Mouse (Mus musculus) limb, embryonic 14.5 days (tissue): ENCODE measurements around the gene Snx29. TPM values are rescaled to one million over a fixed set of nuclear protein-coding genes. Genes with fewer than 3 reads are reported as not detected.
A peak's percentile ranks its signal among the peaks of the same experiment; 100 is the strongest.

Experiments used
- ATAC-seq: fragments of 200-750 bp; cut with Nextera tagmentation; 2 replicates; pipeline ENCODE4 v1.8.0; 2017; ENCODE audit warnings: low read depth, moderate number of reproducible peaks, moderate TSS enrichment; ENCODE audit not compliant: low FRiP score
- DNase-seq: peaks from one replicate; pipeline ENCODE4 v3.0.0-alpha.2; 2015; ENCODE audit warnings: low spot score
- H3K27ac ChIP-seq: fragments of 300-500 bp; sonication (generic); replicated peaks from 2 replicates; pipeline ENCODE4 v1.5.1; 2014; ENCODE audit warnings: low read depth, mild to moderate bottlenecking, low read length, moderate library complexity, mixed read lengths
- H3K27me3 ChIP-seq: fragments of 300-500 bp; sonication (generic); 2 replicates; pipeline ENCODE4 v1.6.1; 2014; ENCODE audit warnings: low read length, mixed read lengths; ENCODE audit not compliant: control insufficient read depth, insufficient read depth
- H3K36me3 ChIP-seq: fragments of 300-500 bp; sonication (generic); 2 replicates; pipeline ENCODE4 v1.6.1; 2014; ENCODE audit warnings: mild to moderate bottlenecking, low read length, moderate library complexity, mixed read lengths; ENCODE audit not compliant: control insufficient read depth, insufficient read depth
- H3K4me1 ChIP-seq: fragments of 300-500 bp; sonication (generic); 2 replicates; pipeline ENCODE4 v1.6.1; 2014; ENCODE audit warnings: antibody characterized with exemption, low read length, mixed read lengths; ENCODE audit not compliant: control insufficient read depth, insufficient read depth
- H3K4me2 ChIP-seq: fragments of 300-500 bp; sonication (generic); replicated peaks from 2 replicates; pipeline ENCODE4 v1.6.1; 2014; ENCODE audit warnings: low read depth, mild to moderate bottlenecking, low read length, moderate library complexity; ENCODE audit not compliant: severe bottlenecking
- H3K4me3 ChIP-seq: fragments of 300-500 bp; sonication (generic); replicated peaks from 2 replicates; pipeline ENCODE4 v1.5.1; 2014; ENCODE audit warnings: low read length
- H3K9ac ChIP-seq: fragments of 300-500 bp; sonication (generic); 2 replicates; pipeline ENCODE4 v1.6.1; 2014; ENCODE audit warnings: mild to moderate bottlenecking, low read depth, low read length, moderate library complexity; ENCODE audit not compliant: severe bottlenecking
- H3K9me3 ChIP-seq: fragments of 300-500 bp; sonication (generic); 2 replicates; pipeline ENCODE4 v1.6.1; 2016; ENCODE audit warnings: low read length; ENCODE audit not compliant: control insufficient read depth
- POLR2A ChIP-seq: fragments of 200-500 bp; IDR thresholded peaks from 2 replicates; pipeline ENCODE4 v1.8.0; 2012; ENCODE audit warnings: inconsistent platforms, mild to moderate bottlenecking, moderate library complexity, borderline replicate concordance; ENCODE audit not compliant: insufficient read depth, insufficient read length; ENCODE audit errors: extremely low read depth
- WGBS: fragments of 180-500 bp; shearing (Covaris S2); extraction: QIAGEN DNeasy Blood & Tissue Kit; methylation state at CpG from one replicate; pipeline ENCODE4 v1.1.7; 2014; 5-methylcytosine and 5-hydroxymethylcytosine counted together
- polyA plus RNA-seq, 2 experiments: library from polyadenylated mRNA; depleted of rRNA in 1 of 2; stranded (reverse) in 1 of 2; unstranded in 1 of 2; fragments of >200 nt; fragmentation: Nextera tagmentation in 1 of 2; extraction: Ambion mirVana in 1 of 2; gene quantifications; 2 replicates each; pipeline versions ENCODE4 v1.2.1 to v1.2.3; 2012 to 2014

Snx29 gene
- polyA plus RNA-seq, 2 experiments = 4.9 to 9.3 TPM

DNA sequence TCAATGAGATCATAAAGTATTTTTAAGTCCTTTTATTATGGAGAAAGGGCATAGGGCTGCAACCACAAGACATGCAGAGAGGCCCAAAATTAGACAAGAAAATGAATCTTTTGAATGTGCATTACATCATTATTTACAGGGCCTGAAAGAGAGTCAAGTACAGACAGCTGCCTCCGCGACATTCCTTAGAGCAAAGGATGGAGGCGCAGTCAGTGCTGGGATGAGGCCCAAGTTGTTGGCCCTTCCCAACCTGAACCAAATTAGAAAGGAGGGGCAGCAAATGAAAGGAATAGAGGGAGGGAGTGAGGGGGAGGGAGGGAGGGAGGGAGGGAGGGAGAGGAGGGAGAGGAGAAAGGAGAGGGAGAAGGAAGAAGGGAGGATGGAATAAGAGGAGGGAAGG, 453.8 kb downstream of the Snx29 start:
- Histone ChIP-seq H3K36me3 (no peaks in the 10 kb centered on the region), H3K4me2 (no peak overlapping the region), H3K4me3 (no peak overlapping the region), H3K27me3 (no peaks in the 10 kb centered on the region), H3K4me1 (no peaks in the 10 kb centered on the region), H3K27ac (no peak overlapping the region), H3K9me3 (no peaks in the 10 kb centered on the region), H3K9ac (no peak overlapping the region)
- ATAC-seq (no peak), DNase-seq (no peak)
- no peak for TF ChIP-seq POLR2A
- 73% methylated on average over 3 of the region's 3 CpGs for WGBS

- Histone ChIP-seq H3K9me3 (no peaks in the 10 kb centered on the region), H3K27ac (no peak overlapping the region), H3K27me3 (no peaks in the 10 kb centered on the region), H3K9ac (no peak overlapping the region), H3K36me3 (no peaks in the 10 kb centered on the region), H3K4me3 (no peak overlapping the region), H3K4me2 (no peak overlapping the region), H3K4me1 (no peaks in the 10 kb centered on the region)
- peak; percentile 36 for DNase-seq
- ATAC-seq = no peak
- 69% methylated on average over 5 of the region's 5 CpGs for WGBS
- TF ChIP-seq POLR2A = no peak
Measured at GRCm38 (mm10) chr16:11778191-11778590, 455.5 kb downstream of the Snx29 start.

DNA sequence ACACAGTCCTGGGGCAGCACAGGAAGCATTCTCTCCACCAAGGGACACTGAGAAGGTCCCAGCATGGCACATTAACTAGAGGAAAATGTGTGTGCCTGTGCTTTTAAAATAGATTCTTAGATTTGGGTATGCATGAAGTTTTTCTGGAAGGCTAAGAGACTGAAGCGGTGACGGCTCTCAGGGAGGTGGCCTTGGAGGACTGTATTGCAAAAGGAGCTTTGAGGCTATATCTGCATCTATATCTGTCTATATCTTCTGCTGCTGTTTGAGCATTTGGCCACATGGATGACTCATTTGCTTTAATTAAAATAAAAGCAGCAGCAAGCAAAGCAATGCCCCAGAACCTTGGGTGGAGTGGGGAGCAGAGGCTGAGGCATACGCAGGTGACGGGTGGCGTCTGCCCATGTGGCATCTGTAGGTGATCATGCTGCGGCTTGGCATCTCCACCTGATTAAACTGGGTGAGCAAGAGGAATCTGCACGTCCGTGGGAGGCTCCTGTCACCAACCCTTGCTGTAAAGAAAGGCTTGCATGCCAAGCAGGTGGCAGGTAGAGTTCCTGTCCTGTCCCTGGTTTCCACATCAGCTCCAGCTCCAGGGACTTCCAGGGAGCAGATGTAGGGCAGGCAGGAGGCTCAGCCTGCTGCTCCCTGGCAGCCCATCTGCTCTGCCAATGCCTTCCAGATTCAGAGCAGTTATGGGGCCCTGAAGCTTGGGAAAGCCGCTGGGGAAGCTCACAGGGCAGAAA, 456.2 kb downstream of the Snx29 start:
- 74% methylated on average over 9 of the region's 9 CpGs for WGBS
- no peaks in the 10 kb centered on the region for H3K27me3 ChIP-seq
- ATAC-seq (no peak), DNase-seq (no peak)
- no peak overlapping the region for H3K9ac ChIP-seq
- no peaks in the 10 kb centered on the region for H3K4me1 ChIP-seq
- H3K36me3 ChIP-seq = no peaks in the 10 kb centered on the region
- no peak overlapping the region for H3K4me2 ChIP-seq
- no peaks in the 10 kb centered on the region for H3K9me3 ChIP-seq
- no peak for TF ChIP-seq POLR2A
- no peak overlapping the region for H3K4me3 ChIP-seq
- H3K27ac ChIP-seq = no peak overlapping the region

DNA sequence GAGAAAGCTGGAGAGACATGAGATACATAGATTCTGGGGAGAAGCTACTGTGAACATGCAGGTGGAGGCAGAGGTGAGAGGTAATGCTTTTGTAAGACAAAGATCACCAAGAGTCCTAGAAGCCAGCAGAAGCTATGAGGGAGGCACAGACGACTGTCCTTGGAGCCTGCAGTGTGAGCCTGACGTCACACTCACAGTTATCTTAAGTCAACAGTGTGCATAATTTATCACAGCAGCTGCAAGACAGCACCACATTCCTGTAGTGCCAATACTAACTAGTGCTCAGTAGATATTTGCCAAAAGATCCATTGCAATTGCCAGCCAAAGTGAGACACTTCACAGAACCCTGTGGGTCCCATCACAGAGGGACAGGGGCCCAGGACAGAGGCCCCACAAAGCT, 459.4 kb downstream of the Snx29 start:
- ATAC-seq = no peak; the same call in 1 of the 2 replicates
- no peak overlapping the region for H3K9ac ChIP-seq
- H3K36me3 ChIP-seq = no peaks in the 10 kb centered on the region
- DNase-seq = no peak
- no peak overlapping the region for H3K4me2 ChIP-seq
- WGBS = 24% methylated on average over 2 of the region's 2 CpGs
- H3K27ac ChIP-seq = no peak overlapping the region
- TF ChIP-seq POLR2A = no peak
- H3K9me3 ChIP-seq = no peaks in the 10 kb centered on the region
- no peaks in the 10 kb centered on the region for H3K27me3 ChIP-seq
- H3K4me3 ChIP-seq = no peak overlapping the region
- no peaks in the 10 kb centered on the region for H3K4me1 ChIP-seq

DNA sequence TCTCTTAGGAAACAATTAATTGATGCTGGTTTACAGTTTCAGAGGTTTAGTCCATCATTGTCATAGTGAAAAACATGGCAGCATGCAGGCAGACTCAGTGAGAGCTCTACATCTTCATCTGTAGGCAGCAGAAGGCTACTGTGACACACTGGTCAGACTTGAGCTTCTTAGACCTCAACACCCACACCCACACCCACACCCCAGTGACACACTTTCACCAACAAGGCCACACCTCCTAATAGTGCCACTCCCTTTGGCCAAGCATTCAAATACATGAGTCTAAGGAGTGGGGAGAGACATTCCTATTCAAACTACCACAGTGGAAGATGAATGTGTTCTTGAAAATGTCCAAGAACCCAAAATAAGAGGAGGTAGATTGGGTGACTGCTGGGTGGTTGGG, 460.6 kb downstream of the Snx29 start:
- Histone ChIP-seq H3K9me3 (no peaks in the 10 kb centered on the region), H3K36me3 (no peaks in the 10 kb centered on the region), H3K27me3 (no peaks in the 10 kb centered on the region), H3K9ac (no peak overlapping the region), H3K4me3 (no peak overlapping the region), H3K27ac (no peak overlapping the region), H3K4me1 (no peaks in the 10 kb centered on the region), H3K4me2 (no peak overlapping the region)
- no peak for DNase-seq
- no peak for ATAC-seq
- no peak for TF ChIP-seq POLR2A
